Mouse (Mus musculus) 416B (cell line): ENCODE results near the gene Mff.

ENCODE experiments used
- DNase-seq: peaks from one replicate; pipeline ENCODE4 v3.0.0; 2011; ENCODE audit warnings: low read depth

Gene Mff

GRCm38 (mm10) chr1:82724339-82725025 lies at the start of gene Mff:
Gene Mff, plus strand, starts transcription at chr1:82724890.
- DNase-seq = peak; percentile 96

GRCm38 (mm10) chr1:82686328-82686727 lies 38.4 kb upstream of the Mff start:
- DNase-seq = peak; percentile 80

- DNase-seq = peak; percentile 45
These were observed 37.8 kb upstream of the Mff start for GRCm38 (mm10) chr1:82686866-82687265.

GRCm38 (mm10) chr1:82687931-82688330 lies 36.8 kb upstream of the Mff start:
- no peak for DNase-seq

GRCm38 (mm10) chr1:82695915-82696314 lies 28.8 kb upstream of the Mff start:
- no peak for DNase-seq

GRCm38 (mm10) chr1:82717816-82718512 lies 6.7 kb upstream of the Mff start:
- no peak for DNase-seq

GRCm38 (mm10) chr1:82725026-82725874 lies 560 bp downstream of the Mff start:
- DNase-seq = peak; percentile 5

GRCm38 (mm10) chr1:82725875-82726185 lies 1.1 kb downstream of the Mff start:
- peak; percentile 17 for DNase-seq

GRCm38 (mm10) chr1:82726482-82726881 lies 1.8 kb downstream of the Mff start:
- no peak for DNase-seq

GRCm38 (mm10) chr1:82733357-82733756 lies 8.7 kb downstream of the Mff start:
- DNase-seq = no peak

- DNase-seq = no peak
These were observed 13.4 kb downstream of the Mff start for GRCm38 (mm10) chr1:82738066-82738465.

- DNase-seq = no peak
These were observed 16.8 kb downstream of the Mff start for GRCm38 (mm10) chr1:82741539-82741938.

GRCm38 (mm10) chr1:82743962-82744361 lies 19.3 kb downstream of the Mff start:
- no peak for DNase-seq

GRCm38 (mm10) chr1:82746408-82746807 lies 21.7 kb downstream of the Mff start:
- DNase-seq = no peak

GRCm38 (mm10) chr1:82747714-82748452 lies 23.2 kb downstream of the Mff start:
- DNase-seq = no peak

GRCm38 (mm10) chr1:82759520-82759919 lies 34.8 kb downstream of the Mff start:
- peak; percentile 50 for DNase-seq

- peak; percentile 61 for DNase-seq
These were observed 36.9 kb downstream of the Mff start for GRCm38 (mm10) chr1:82761454-82762169.

GRCm38 (mm10) chr1:82762274-82762673 lies 37.6 kb downstream of the Mff start:
- no peak for DNase-seq

- DNase-seq = no peak
These were observed 41.5 kb downstream of the Mff start for GRCm38 (mm10) chr1:82766227-82766626.

- DNase-seq = no peak
These were observed 42.0 kb downstream of the Mff start for GRCm38 (mm10) chr1:82766641-82767040.

GRCm38 (mm10) chr1:82768269-82768668 lies 43.6 kb downstream of the Mff start, which contains the start of gene Tm4sf20:
Gene Tm4sf20, minus strand, starts transcription at chr1:82768461.
- DNase-seq = no peak
